Mouse (Mus musculus): ENCODE measurements at regions not wholly inside any gene's neighbourhood (a gene's known extent, or its start where the extent isn't known, plus 50 kb on each side); places are given as distances from the start of the nearest gene placed in this dataset.

DNA sequence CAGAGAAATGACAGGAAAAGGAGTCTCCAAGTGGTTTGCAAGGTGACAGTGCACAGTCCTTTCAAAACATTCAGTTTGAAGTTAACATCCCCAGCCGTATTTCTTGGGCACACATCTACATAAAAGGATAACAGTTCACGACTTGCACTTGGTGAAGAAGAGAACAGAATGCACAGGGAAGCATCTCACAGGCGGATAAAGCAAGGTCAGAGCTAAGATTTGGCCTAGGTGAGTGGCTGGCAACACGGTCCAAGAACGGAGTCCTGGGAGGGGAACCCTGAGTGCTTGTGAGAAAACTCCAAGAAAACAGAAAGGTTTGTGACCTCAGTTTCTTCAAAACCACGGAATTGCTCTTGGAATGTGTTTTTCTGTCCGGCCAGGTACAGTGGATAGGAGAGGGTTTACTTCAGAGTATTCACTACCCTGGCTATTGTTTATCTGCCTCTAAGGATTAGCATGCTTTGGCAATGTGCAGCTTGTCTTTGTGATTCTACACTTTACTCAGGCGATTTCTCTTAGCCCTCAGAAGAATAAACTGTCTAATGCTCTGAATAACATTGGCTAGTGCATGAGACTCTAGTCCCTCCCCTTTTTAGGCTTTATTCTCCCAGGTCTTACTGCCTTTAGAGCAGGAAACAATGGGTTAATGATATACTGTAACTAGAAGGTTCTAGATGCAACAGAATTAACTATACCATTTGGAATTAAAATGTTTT is 73.4 kb upstream of the Chd2 start:
- TF ChIP-seq CTCF (IDR thresholded peaks at IDR 0.05; ENCODE audit: extremely low read depth, insufficient read length, insufficient replicate concordance, low read depth, low read length) (no peak), POLR2A (IDR thresholded peaks at IDR 0.05; ENCODE audit: low read depth, low read length) (no peak)

Measured in small intestine, adult 2 months (tissue).